Mouse (Mus musculus) ovary, postnatal 36 days (tissue): ENCODE data around the gene Ccdc90b.

Source experiments
- DNase-seq: peaks from one replicate; pipeline ENCODE4 v3.0.0; 2022; ENCODE audit warnings: low spot score, mixed read lengths

Gene Ccdc90b

DNA sequence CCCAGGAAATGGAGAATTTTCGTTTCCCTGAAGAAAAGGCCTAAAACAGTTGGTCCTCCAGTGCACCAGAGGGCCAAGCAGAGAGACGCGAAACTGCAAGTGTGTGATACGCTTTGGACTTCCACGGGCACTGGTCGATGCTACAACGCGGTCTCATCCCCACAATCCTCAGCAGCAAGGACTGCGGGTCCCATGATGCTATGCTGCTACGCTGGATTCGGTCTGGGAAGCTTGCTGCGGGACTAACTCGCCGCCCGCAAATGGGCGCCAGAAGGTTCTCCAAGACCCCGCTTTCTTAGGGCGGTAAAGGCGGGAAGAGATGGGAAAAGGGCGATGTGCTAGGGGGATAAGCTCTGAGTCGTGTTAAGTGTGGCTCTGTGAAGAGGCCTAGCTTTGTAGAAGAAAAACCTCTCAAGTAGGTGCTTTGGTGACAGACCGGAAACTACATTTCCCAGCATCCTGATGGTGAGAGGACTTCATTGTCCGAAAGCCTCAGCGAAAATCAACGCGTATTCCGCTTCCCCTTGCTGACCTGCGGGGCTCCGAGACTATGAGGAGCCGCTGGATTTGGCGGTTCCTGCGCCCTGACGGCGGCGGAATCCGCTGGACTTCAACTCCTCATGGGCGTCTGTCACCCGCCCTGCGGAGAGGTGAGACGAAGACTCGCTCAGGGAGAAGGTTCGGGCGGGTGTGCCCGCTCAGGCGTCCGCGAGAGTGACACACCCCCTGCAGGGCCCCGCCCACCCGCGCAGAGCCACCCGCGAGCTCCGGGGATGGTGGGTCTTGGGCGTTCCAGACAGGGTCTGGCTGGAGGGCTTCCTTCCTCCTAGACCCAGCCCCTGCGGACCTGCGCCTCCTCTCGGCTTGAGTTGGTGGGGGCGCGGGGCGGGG, at the start of gene Ccdc90b:
Gene Ccdc90b, plus strand, starts transcription at position 164 of the 891 bp plus-strand sequence.
- DNase-seq = peak; percentile 83

DNA sequence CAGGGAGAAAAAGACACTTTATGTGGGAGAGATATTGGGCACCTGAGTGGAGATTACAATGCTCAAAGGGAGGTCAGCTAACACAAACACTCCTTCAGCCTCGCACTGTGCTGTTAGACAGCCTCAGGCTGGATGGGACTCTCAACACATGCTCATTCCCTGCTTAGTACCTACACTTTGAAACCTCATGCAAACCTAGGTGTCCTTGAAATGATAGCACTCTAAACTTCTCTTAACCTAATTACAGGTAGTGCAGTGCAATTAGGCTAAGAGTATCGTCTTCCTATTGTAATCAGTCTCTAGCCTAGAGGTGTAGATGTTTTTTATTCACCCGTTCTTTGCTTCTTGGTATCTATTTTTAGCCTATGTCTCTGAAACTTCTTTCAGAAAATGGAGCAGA, 40.6 kb upstream of the Ccdc90b start:
- no peak for DNase-seq

DNA sequence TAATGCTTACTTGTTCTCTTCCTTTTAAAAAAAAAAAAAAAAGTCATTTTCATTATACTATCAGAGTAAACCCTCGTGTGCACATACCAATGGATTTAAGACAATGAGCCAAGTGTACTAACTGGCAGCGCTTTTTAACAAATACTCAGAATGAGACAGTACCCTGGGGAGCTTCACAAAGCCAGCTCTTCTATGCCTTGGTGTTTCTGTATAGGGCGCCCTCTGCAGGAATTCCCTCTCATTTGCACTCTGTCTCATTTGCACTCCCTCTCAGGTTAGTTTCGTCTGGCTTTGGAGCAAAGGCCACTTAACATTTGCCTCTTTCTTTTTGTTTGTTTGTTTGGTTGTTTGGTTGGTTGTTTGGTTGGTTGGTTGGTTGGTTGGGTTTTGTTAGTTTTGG, 40.1 kb upstream of the Ccdc90b start:
- DNase-seq = peak; percentile 10

DNA sequence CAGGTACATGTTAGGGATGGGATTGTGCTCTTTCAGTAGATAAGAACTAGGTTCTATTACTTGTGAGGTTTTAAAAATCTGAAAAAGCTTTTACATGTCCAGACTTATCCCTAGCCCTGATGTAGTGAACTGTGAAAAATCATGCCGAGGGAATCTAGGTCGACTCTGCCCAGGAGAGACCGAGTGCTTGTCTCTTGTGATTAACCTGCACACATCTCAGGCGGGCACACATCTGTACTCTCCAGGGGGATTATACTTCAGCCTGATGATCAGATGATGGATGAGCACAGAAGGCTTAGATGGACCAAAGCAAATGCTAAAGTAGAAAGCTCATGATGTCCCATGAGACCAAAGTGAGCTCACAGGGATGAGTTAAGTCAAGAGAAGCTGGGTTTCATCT, 31.7 kb upstream of the Ccdc90b start:
- no peak for DNase-seq

DNA sequence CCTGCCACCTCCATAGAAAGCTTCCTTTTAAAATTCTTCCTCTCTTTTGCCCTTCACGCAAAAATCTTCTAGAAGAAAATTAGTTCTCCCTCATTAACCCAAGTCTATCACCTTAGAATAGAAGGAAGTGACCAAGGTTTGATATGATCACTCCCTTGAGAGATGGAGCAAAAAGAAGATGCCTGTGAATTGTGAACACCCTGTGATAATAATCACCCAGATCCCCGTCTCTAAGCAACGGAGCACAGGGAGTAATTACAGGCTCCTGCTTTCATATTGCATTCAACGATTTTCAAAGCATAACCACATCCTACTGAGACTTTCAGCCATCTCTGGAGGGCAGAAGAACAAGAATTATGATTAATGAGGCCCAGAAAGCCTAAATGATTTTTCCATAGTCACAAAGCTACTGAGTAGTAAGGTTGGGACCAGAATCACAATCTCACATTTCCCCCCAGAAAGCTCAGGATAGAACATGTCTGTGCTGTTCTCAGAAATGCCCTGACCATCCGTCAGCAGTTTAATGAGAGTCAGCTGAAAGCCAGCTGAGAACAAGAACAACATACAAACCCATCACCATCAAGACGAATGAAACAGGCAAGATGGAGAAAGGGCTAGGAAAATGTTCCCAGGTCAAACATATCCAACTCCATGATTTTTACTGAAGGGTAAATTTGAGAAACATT, 28.5 kb upstream of the Ccdc90b start:
- DNase-seq = no peak

DNA sequence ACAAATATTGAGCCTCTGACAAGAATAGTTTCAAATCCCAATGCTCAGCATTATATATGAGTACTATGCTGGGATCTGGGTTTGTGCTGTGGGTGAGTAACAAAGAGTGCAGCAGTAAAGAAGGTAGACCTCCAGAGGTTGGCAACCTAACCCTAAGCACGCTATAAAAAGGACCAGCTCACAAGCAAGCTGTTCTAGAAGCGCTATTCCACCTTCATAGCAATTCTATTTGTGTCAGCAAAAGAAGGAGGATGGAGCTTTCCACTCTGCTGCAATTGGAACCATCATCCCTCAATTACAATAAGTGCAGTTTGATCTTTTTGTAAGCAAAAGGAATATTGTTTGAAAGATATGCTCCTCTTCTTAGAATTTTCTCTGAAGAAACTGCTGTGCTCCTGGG, 14.2 kb upstream of the Ccdc90b start:
- DNase-seq = no peak

DNA sequence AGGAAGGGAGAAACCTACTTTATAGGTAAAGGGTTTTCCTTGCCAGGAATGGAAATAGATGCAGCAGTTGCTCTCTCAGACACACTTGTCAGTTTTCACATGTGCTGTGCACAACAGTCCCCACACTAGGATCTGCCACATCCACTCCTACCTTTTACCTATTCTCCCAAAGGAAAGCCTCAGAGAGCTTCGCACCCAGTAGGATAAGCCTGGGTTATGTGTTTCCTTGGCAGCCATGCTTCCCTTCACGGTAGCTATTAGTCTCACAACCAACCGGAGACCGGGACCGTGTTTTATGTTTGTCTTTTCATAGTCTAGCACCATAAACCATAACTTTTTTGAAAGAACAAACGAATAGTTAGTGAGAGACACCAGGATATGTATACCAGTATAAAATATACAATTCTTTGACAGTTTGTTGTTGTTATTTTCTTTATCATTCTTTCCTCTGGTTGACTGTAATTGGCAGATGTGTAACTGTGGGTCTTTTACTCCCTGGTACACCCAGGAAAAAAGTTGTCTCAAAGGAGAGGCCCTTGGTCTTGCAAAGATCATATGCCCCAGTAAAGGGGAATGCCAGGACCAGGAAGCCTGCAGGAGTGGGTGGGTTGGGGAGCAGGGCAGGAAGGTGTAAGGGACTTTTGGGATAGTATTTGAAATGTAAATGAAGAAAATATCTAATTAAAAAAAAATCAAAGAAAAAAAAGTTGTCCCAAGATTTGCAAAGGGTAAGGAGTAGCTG, 10.5 kb upstream of the Ccdc90b start:
- no peak for DNase-seq

DNA sequence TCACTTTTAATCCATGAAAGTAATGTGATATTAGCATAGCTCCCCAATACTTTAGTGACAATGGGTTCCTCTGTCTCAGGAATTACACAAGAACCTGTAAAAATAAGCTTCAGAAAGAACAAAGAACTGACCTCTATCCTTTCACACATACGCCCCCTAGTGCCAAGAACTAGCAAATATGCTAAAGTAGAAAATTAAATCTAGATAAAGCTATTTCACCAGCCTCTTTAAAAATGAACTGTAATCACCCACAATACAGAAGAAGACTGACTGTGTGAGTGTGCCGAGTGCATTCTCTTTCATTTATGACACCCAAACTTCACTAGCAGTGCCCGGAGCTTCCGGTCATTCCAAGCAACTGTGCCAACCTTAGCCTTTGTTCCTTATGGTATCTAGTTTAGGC, 10.0 kb upstream of the Ccdc90b start:
- no peak for DNase-seq

DNA sequence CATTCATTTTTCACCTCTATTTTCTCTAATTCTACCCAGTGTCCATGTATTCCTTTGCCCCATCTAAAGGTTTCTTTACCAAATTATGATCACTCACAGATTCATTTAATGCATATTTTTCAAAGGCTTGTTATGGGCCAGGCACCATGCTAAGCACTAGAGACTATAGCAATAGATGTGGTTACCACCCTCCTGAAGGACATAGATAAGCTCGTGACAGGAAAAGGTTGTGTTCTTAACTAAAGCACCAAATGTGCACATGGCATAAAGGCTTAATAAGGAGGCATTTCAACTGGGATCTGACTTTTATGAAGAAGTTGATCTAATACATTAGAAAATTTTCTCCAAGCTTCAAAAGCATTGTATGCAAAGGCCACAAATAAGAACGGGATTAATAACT, 2.2 kb upstream of the Ccdc90b start:
- no peak for DNase-seq

DNA sequence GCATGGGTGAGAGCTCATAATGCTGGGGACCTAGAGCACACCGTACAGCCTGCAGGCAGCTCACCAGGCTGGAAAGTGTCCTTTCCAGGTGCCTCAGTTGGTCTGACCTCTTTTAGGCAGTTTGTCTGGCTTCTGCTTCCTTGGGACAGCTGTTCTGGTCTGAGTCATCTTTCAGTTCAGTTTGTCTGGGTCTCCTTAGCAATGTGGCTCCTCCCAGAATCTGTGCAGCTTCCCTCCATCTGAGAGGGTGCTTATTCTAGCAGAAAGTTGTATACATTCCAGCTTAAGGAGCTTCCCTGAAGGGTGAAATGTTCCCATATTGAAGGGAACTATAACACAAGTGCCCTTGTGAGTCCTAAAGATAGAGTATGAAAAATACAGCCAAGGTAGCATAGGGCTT, 5.8 kb downstream of the Ccdc90b start:
- DNase-seq = no peak

DNA sequence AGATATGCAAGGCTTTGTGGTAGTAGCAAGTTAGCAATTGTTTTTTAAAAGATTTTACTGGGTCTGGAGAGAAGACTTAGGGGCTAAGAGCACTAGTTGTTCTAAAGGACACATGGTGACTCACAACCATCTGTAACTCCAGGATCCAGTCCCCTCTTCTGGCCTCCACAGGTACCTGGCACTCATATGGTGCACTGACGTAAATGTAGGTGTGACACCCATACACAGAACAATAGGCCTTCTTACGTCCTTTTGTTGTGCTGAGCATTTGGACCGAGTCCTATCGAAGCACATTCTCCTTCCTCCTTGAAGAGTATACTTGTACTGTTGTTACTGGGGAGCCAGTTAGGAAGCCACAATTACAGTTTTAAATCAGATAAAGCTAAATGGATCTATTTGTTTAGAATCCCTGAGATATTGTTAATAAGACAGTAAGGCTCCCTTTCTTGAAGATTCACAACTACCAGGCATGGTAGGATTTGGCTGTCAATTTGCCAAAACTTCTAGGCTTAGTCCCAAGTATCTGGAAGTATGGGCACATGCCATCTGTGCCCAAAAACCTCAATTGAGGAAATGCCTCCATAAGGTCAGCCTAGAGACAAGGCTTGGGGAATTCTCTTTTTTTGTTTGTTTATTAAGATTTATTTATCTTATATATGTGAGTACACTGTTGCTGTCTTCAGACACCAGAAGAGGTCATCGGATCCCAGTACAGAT, 19.7 kb downstream of the Ccdc90b start:
- DNase-seq = no peak

DNA sequence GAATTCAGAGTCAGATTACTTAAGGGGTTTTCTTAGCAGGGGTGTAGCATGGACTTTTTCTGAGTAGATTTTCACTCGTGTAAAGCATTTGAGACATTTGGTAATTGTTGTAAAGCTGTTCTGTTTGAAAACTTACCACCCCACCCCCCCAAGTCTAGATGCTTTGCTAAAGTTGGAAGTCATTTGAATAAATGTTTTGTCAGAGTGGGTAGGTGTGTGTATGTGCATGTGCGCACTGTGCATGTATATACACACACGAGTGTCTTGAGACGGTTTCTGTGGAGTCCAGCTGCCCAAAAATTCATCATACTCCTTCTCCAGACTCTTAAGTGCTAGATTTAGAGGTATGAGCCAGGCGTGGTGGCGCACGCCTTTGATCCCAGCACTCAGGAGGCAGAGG, 22.6 kb downstream of the Ccdc90b start:
- DNase-seq = no peak

DNA sequence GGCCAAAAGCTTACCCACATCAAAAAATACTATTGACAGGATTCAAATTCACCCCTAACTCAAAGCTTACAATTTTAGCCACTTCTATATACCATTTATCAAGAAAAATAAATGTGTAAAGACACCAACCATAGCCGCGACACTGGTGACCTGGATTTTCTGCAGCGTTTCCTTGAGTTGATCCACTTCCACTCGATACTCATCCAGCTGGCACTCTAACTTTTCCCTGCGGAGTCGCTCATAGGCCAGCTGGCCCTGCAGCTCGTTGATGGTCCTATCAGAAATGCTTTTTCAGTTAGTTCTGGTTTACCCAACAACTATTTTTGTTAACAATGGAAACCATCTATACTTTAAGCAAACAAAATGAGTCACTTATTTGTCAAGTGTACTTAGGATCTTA, 29.0 kb downstream of the Ccdc90b start:
- DNase-seq = no peak

DNA sequence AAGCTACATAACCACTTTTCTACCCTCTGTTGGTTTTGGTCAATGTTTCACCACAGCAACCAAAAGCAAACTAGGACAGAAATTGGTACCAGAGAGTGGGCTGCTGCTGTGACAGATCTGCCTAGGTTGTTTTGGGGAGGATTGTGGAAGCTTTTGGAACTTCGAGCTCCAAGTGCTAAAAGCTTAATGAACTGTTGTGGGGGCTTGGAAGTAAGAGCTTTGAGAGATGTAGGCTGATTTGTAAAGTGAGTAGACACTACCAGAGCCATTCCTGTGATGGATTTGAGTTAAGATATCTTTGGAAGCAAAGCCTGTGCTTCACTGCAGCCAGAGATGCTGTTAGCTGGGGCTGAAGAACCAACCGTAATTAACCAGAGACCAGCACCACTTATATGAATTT, 29.9 kb downstream of the Ccdc90b start:
- DNase-seq = no peak

DNA sequence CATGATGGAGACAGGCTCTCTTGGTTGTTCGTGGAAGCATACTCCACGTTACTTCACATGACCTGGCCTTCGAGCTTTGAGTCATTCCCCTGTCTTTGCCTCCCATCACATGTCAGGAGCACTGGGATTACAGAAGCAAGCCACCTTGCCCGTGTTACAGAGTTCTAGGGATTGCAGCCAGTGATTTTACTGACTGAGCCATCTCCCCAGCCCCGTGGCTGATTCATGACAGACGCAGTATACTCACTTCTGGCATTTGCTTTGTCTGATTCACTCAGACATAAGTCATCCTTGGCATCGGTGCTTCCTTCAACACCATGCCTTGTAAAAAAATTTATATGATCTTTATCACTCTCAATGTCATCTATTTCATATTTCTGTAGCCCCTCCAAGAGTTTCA, 44.0 kb downstream of the Ccdc90b start:
- no peak for DNase-seq

DNA sequence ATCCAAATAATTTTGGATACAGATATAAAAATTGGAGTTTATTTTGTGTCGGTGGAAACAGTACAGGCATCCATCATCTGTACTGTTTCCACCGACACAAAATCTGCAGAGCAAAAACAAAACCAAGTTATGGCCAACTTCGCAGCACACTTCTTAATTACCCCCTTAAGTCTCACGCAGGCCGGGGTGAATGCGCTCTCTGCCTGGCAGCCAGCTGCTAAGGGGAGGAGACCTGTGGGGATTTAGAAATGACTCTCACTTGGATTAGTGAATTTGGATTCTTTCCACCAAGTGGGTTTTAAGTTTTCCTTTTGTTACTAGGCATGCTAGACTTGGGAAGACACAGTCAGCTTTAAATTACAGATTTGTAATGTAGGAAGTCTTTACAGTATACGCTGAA, 49.9 kb downstream of the Ccdc90b start:
- no peak for DNase-seq

DNA sequence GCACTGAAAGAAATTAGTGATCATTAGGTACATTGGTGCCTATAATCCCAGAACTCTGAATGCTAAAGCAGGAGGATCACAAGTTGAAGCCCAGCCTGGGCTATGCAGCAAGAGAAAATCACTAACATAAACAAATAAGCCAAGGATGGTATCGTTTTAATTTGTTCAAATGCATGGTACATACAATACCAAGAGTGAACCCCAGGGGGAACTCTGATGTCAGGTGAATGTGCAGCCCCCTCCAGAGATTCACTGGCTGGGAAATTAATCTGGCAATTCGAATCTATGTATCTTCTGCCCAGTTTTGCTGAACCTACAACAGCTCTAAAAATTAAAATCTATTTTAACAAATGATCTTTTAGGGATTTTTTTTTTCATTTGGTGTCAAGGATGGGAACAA, 63.5 kb downstream of the Ccdc90b start:
- DNase-seq = no peak

DNA sequence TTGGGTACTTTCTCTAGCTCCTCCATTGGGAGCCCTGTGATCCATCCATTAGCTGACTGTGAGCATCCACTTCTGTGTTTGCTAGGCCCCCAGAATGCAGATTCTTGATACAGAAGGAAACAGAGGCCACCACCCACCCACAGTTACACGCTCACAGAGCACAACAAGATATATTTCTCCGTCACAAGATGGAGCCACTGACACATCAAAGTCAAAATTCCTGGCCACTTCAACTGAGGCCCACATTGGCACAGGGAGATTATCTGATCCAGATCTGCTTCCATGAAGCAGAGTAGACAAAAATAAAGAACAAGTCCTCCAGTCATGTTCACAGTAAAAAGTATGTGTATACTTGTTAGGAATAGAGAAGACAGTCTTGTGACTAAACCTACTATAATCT, 69.2 kb downstream of the Ccdc90b start:
- DNase-seq = no peak
